Mouse (Mus musculus): ENCODE measurements around the gene Slc23a2.

The Slc23a2 gene

GRCm38 (mm10) chr2:132144971-132145691, at the start of gene Slc23a2:
Gene Slc23a2, minus strand, starts transcription at chr2:132145108.
- no peak for DNase-seq (ENCODE audit: low spot score in 2 of 2)

GRCm38 (mm10) chr2:132190602-132191161, 45.8 kb upstream of the Slc23a2 start:
- no peak for DNase-seq (ENCODE audit: low spot score in 2 of 2)

- no peak for DNase-seq (ENCODE audit: low spot score in 2 of 2)
These were observed 39.0 kb upstream of the Slc23a2 start for GRCm38 (mm10) chr2:132183874-132184273.

GRCm38 (mm10) chr2:132180463-132181205, 35.7 kb upstream of the Slc23a2 start:
- no peak for DNase-seq (ENCODE audit: low spot score in 2 of 2)

- no peak for DNase-seq (ENCODE audit: low spot score in 2 of 2)
These were observed 34.5 kb upstream of the Slc23a2 start for GRCm38 (mm10) chr2:132179371-132179770.

- DNase-seq (ENCODE audit: low spot score in 2 of 2) = no peak
These were observed 32.5 kb upstream of the Slc23a2 start for GRCm38 (mm10) chr2:132177406-132177805.

GRCm38 (mm10) chr2:132176289-132176848, 31.5 kb upstream of the Slc23a2 start:
- DNase-seq (ENCODE audit: low spot score in 2 of 2) = no peak

- no peak for DNase-seq (ENCODE audit: low spot score in 2 of 2)
These were observed 29.1 kb upstream of the Slc23a2 start for GRCm38 (mm10) chr2:132174048-132174447.

- no peak for DNase-seq (ENCODE audit: low spot score in 2 of 2)
These were observed 27.0 kb upstream of the Slc23a2 start for GRCm38 (mm10) chr2:132171939-132172338.

- no peak for DNase-seq (ENCODE audit: low spot score in 2 of 2)
These were observed 24.2 kb upstream of the Slc23a2 start for GRCm38 (mm10) chr2:132169150-132169549.

GRCm38 (mm10) chr2:132163626-132164025, 18.7 kb upstream of the Slc23a2 start:
- DNase-seq (ENCODE audit: low spot score in 2 of 2) = no peak

- DNase-seq (ENCODE audit: low spot score in 2 of 2) = no peak
These were observed 12.6 kb upstream of the Slc23a2 start for GRCm38 (mm10) chr2:132157482-132157881.

GRCm38 (mm10) chr2:132152670-132153069, 7.8 kb upstream of the Slc23a2 start:
- no peak for DNase-seq (ENCODE audit: low spot score in 2 of 2)

- DNase-seq (ENCODE audit: low spot score in 2 of 2) = no peak
These were observed 6.7 kb upstream of the Slc23a2 start for GRCm38 (mm10) chr2:132151592-132151991.

GRCm38 (mm10) chr2:132150926-132151325, 6.0 kb upstream of the Slc23a2 start:
- no peak for DNase-seq (ENCODE audit: low spot score in 2 of 2)

GRCm38 (mm10) chr2:132146502-132146901, 1.6 kb upstream of the Slc23a2 start:
- DNase-seq (ENCODE audit: low spot score in 2 of 2) = no peak

- DNase-seq (ENCODE audit: low spot score in 2 of 2) = no peak
These were observed 673 bp downstream of the Slc23a2 start for GRCm38 (mm10) chr2:132143943-132144927.

GRCm38 (mm10) chr2:132142606-132143005, 2.3 kb downstream of the Slc23a2 start:
- no peak for DNase-seq (ENCODE audit: low spot score in 2 of 2)

- no peak for DNase-seq (ENCODE audit: low spot score in 2 of 2)
These were observed 4.4 kb downstream of the Slc23a2 start for GRCm38 (mm10) chr2:132140536-132140935.

- DNase-seq (ENCODE audit: low spot score in 2 of 2) = no peak
These were observed 5.8 kb downstream of the Slc23a2 start for GRCm38 (mm10) chr2:132139099-132139498.
